Mouse (Mus musculus) naive thymus-derived CD4-positive, alpha-beta T cell, adult 2 months (primary cell): ENCODE data around the gene Cpeb4.
"Not testable (repeated sequence)": the region's sequence is repeated elsewhere in the genome, so short reads cannot be mapped to it uniquely, and the experiment has no call there.

Experiments
- DNase-seq: peaks from one replicate; pipeline ENCODE4 v3.0.0-alpha.2; 2011; ENCODE audit warnings: low read depth

Gene Cpeb4

GRCm38 (mm10) chr11:31871911-31872310 is at the start of gene Cpeb4:
Gene Cpeb4 (plus strand): TSS chr11:31872211.
- DNase-seq: no peak

GRCm38 (mm10) chr11:31822556-31822955 is 49.5 kb upstream of the Cpeb4 start:
- DNase-seq: no peak

- no peak for DNase-seq
Observed at GRCm38 (mm10) chr11:31823513-31823912, 48.5 kb upstream of the Cpeb4 start.

GRCm38 (mm10) chr11:31824504-31825166 is 47.4 kb upstream of the Cpeb4 start:
- peak; percentile 47 for DNase-seq

- DNase-seq: no peak
Observed at GRCm38 (mm10) chr11:31828011-31828770, 43.8 kb upstream of the Cpeb4 start.

GRCm38 (mm10) chr11:31828771-31829072 is 43.3 kb upstream of the Cpeb4 start:
- no peak for DNase-seq

GRCm38 (mm10) chr11:31830213-31831151 is 41.5 kb upstream of the Cpeb4 start:
- DNase-seq: no peak

GRCm38 (mm10) chr11:31831451-31831850 is 40.6 kb upstream of the Cpeb4 start:
- no peak for DNase-seq

GRCm38 (mm10) chr11:31831983-31832382 is 40.0 kb upstream of the Cpeb4 start:
- peak; percentile 68 for DNase-seq

- DNase-seq: peak; percentile 20
Observed at GRCm38 (mm10) chr11:31832439-31832980, 39.5 kb upstream of the Cpeb4 start.

GRCm38 (mm10) chr11:31833506-31833905 is 38.5 kb upstream of the Cpeb4 start:
- no peak for DNase-seq

- DNase-seq: no peak
Observed at GRCm38 (mm10) chr11:31835352-31835751, 36.7 kb upstream of the Cpeb4 start.

GRCm38 (mm10) chr11:31837243-31837642 is 34.8 kb upstream of the Cpeb4 start:
- DNase-seq: no peak

GRCm38 (mm10) chr11:31837753-31838152 is 34.3 kb upstream of the Cpeb4 start:
- no peak for DNase-seq

- DNase-seq: no peak
Observed at GRCm38 (mm10) chr11:31838442-31839083, 33.4 kb upstream of the Cpeb4 start.

- DNase-seq: no peak
Observed at GRCm38 (mm10) chr11:31839084-31839460, 32.9 kb upstream of the Cpeb4 start.

GRCm38 (mm10) chr11:31842171-31842959 is 29.6 kb upstream of the Cpeb4 start:
- no peak for DNase-seq

GRCm38 (mm10) chr11:31843177-31843833 is 28.7 kb upstream of the Cpeb4 start:
- DNase-seq: no peak

GRCm38 (mm10) chr11:31843834-31844188 is 28.2 kb upstream of the Cpeb4 start:
- no peak for DNase-seq

- DNase-seq: not testable (repeated sequence)
Observed at GRCm38 (mm10) chr11:31845111-31845510, 26.9 kb upstream of the Cpeb4 start.
